Mouse (Mus musculus) C2C12 (cell line): Measurements from ENCODE around the gene Asb1.

Source experiments
- CEBPB ChIP-seq: IDR thresholded peaks from one replicate; pipeline ENCODE4 v1.6.1; 2011; ENCODE audit warnings: low read depth, mild to moderate bottlenecking, control low read depth, moderate library complexity
- CTCF ChIP-seq: IDR thresholded peaks from one replicate; pipeline ENCODE4 v1.5.1; 2011; ENCODE audit not compliant: control insufficient read depth, insufficient read depth, insufficient read length
- MAX ChIP-seq: IDR thresholded peaks from one replicate; pipeline ENCODE4 v1.6.1; 2011; ENCODE audit warnings: mild to moderate bottlenecking, control low read depth
- MYOD1 ChIP-seq: IDR thresholded peaks from one replicate; pipeline ENCODE4 v1.6.1; 2011; ENCODE audit warnings: low read depth; ENCODE audit not compliant: control insufficient read depth, insufficient read length
- MYOG ChIP-seq: IDR thresholded peaks from one replicate; pipeline ENCODE4 v1.6.1; 2011; ENCODE audit not compliant: control insufficient read depth, insufficient read length; ENCODE audit errors: extremely low read depth
- USF1 ChIP-seq: IDR thresholded peaks from one replicate; pipeline ENCODE4 v1.6.1; 2011; ENCODE audit warnings: low read depth, mild to moderate bottlenecking, control low read depth, moderate library complexity

GRCm38 (mm10) chr1:91539246-91539645 lies 1.1 kb upstream of the Asb1 start:
- no peak for TF ChIP-seq CEBPB
- no peak for TF ChIP-seq MYOD1
- no peak for TF ChIP-seq CTCF
- no peak for TF ChIP-seq MYOG
- TF ChIP-seq USF1, result no peak
- TF ChIP-seq MAX, result no peak
